Mouse (Mus musculus) gastrocnemius, postnatal 25 days (tissue): ENCODE results near the gene Fbxw17. TPM values are rescaled to one million over a fixed set of nuclear protein-coding genes. Genes with fewer than 3 reads are reported as not detected.
"Not testable (repeated sequence)": the region's sequence is repeated elsewhere in the genome, so short reads cannot be mapped to it uniquely, and the experiment has no call there.

Experiments
- DNase-seq: peaks from one replicate; pipeline ENCODE4 v3.0.0; 2022
- long read RNA-seq, 2 experiments: library from polyadenylated mRNA; stranded (forward); transcript quantifications; one replicate each; pipeline ENCODE4 v2.0.0; 2021
- total RNA-seq, 2 experiments: library from RNA; stranded (reverse); gene quantifications; 1 replicate in 1 of 2; 2 replicates in 1 of 2; pipeline ENCODE4 v1.2.3; 2021

Gene Fbxw17
- 1 to 10 TPM; 3.5 to 5.1 TPM for total RNA-seq
- long read RNA-seq, experiment 1, partial matches to known transcripts = 0 of 2 reads
- long read RNA-seq, experiment 1, other reads (novel, unspliced or antisense) = 0 of 2 reads
- long read RNA-seq, experiment 2, partial matches to known transcripts = 1 of 5 reads
- long read RNA-seq, experiment 2, other reads (novel, unspliced or antisense) = 1 of 5 reads

DNA sequence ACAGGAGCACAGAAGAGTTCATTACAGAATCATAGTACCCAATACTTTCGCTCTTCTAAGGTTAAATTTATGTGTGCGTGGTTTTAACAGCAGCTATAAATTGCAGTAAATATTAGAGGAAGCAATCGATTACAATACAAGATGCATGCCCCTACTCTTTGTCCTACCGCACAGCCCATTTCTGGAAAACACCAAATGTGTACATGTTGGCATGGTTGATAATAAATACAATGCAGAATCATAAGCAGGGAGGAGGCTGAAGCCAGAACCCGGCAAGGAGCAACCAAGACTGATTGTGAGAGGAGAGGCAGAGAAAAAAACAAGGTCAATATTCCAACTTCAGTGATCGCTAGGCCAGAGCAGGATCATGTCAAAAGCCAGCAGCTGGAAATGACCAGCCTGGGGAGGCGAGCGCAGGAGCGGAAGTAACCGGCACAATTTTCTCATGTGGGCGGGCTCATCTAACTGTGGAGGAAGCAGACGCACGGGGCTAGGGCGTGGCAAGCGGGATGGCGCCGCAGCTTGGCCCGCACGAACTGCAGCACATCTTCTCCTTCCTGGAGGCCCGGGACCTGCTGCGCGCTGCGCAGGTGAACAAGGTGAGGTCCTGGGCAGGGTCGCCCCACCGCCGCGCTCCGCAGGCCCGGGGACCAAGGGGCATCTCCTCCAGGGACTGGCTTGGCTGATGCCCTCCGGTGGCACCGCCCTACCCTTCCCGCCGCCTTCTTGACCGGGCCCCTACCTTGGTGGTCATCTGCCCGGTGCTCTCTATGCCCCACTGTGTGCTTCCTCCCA, at the start of gene Fbxw17:
TSS of gene Fbxw17 (plus strand) at position 476 of the 795 bp plus-strand sequence.
- DNase-seq = peak; percentile 57

DNA sequence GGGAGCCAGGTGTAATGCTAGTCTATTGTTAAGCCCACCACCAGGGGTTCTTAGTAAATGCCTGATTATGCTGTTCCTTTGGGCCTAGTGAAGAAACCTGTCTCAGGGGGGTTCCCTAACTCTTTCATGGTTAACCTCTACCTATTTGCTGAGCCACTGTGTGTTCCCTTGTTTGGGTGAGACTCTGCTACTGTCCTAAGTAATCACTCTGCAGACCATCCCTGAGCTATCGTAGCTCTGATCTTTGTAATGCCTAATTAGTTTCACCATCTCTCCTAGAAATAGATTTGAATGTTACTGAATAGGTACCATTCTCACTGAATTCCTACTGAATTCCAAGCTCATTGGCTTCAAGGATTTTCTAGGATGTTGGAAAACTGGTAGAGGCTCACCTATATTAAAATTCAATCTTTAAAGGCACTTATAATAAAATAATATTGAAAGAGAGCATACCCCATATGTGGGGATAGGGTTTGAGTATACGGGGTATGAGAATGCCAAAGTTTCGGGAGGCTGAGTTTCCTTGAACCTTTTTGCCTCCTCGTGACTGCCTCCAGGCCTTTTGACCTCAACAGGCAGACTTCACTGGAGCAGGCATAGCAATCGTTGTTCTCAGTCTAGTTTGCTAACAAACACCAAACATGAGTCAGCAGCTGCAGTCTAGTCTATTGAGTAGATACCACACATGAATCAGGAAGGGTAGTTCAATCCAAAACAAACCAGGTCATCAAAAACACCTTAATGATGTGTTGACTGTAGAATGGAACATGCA, 44.5 kb upstream of the Fbxw17 start:
- not testable (repeated sequence) for DNase-seq

DNA sequence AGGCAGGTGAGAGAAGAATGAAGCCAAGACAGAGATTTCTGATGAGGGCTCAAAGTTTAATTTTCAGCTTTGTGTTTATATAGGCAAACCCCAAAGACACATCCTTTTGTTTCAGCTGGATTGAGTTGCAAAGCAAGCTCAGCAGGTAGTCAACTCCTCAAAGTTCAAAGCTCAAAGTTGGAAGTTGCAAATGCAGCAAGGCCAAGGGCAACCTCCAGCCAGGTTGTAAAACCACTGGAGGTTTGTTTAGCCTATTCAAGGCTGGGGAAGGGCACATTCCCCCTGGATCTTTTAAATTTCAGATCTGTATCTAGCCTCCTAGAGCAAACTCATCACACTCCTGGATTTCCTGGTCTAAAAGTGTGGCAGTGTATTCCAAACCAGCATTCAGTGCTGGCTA, 28.5 kb upstream of the Fbxw17 start:
- not testable (repeated sequence) for DNase-seq

DNA sequence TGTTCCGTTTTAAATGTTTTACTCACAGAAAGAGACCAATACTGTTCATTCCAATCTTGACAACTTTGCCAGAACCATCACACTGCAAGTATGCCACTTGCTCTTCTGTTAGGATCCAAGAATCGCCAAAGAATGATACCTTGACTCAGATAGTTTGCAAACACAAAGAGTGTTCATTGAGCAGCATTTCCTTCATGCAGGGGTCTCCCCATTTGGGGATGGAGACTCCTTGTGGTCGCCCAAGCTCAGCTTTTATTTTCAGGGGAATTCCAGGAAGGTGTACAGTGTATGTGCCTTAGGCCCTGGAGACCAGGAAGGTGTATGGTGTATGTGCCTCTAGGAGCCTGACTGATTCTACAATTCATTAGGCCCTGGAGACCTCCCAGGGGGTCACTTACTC, 757 bp downstream of the Fbxw17 start:
- no peak for DNase-seq

DNA sequence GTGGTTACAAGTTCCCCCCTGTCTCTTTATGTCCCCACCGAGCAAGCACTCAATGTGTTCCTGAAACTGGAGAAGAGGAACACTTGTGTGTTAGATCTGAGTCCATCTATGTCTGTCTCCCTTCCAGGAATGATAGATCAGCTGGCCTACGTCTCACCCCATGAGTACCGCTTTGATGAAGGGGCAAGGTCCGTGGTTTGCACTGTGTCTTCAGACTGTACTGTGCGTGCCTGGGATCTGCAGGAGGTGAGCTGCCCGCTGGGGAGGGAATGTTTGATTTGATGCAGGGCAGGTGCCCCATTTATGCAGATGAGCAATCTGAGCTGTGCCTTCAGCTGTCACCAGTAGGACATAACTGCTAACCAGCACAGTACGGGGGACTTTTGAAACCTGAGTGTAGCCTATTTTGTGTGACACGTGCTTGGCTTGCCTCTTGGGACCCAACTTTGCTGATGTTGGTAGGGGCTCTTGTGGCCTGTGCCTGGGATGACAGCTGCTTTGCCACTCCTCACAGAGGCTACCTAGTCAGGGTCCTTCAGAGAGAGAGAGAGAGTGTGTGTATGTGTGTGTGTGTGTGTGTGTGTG, 6.1 kb downstream of the Fbxw17 start:
- no peak for DNase-seq

DNA sequence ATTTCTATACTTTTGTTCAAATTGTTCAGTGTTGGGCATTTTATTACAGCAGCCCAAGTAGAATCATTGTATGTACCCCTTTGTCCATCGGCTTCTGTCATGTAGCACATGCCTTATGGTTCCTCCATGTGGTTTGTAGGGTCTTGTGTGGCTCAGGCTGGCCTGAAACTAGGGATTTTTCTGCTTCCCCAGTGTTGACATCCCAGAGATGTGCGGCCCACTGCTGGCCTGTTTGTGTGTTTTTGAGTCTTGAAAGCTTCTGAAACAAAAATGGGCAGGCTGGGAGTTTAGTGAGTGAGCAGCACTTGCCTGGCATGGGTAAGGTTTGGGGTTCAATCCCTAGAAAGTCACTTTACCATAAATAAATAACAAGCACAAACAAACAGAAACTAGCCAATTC, 6.9 kb downstream of the Fbxw17 start:
- no peak for DNase-seq

DNA sequence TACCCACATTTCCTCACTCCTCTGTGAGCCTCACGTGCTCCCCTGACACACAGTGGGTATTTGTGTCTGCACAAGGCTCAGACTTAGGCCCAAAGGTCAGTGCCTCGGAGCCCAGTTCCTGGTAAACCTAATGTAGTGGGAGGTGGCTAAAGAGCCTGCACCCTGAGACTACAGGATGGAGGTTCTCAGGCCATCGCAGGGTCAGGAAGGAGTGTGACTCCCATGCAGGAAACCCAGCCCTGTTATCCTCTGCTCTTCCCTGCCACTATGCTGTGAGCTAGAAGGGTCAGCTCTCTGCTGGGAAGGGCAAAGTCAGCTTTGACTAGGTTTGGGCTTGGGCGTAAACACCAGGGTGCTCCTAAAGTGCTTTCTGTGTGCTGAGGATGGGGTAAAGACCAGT, 9.0 kb downstream of the Fbxw17 start:
- no peak for DNase-seq

DNA sequence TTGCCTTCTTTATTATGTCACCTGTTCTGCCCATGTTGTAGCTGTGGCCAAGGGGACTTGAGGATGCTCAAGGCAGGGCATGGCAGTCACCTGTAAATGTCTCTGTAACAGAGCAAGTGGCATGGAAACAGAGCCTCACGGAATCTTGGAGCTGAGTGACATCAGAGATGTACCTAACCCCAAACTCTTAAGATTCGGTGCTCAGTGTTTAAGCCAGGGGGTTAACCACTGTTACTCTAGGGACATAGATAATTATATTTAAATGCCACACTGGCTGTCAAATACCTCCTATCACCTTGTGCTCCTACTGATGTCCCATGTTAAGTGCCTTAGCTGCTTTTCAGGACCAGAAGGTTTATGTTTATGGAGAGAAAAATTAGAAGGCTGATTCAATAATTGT, 26.1 kb downstream of the Fbxw17 start, which contains the start of gene Gm47429:
TSS of gene Gm47429 (minus strand) at position 101 of the 400 bp plus-strand sequence.
- DNase-seq = no peak

DNA sequence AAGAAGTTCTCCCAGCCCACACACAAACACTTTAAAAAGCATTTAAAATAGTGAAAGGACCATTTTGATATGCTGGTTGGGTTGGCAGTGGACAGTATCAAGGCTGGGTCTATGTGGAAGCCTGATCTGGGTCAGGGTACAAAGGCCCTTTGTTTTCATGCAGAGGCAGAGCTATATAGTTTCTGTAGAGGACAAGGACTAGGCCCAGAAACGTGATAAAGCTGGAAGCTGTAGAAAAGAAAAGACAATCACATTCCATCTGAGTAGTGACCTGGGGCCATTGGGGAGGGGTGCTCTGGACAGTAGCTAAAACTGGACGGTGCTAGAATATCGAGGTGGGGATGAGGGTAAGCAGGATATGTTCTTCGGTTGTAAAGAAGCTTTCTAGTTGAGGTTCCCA, 27.6 kb downstream of the Fbxw17 start:
- no peak for DNase-seq

DNA sequence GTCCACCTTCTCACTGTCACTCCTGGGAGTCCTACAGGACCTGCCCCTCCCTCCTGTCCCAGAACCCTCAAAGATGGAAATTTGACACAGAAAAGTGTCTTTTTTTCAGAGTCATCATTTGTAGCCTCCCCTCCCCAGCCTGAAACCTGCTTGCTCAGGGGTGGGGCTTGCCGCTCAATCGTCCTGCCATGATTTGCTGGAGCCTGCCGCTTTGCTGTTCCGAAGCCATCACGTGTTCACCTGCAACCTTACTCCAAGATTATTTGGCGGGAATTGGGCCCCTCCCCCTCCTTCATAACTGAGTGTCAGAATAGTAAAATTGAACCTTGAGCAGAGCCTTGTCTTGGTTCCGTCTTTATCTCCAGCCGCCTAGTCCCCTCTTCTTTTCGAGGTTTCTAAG, 34.6 kb downstream of the Fbxw17 start:
- DNase-seq = not testable (repeated sequence)

DNA sequence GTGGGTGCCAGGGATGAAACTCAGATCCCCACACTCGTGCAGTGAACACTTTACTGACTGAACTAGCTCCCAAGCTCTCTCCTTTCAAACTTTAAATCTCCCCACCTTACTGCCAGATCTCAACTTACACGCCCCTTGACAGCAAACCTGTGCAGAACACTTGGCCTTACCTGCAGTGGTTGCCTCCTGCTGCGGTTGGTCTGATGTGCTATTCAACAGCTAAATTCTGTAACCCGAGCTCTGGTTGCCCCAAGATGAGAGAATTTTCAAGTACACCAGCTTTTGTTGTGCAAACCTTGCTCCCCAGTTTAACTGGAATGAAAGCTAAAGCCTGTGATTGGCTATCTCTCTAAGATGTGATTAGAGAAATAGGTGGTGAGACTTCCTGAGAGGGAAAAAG, 35.8 kb downstream of the Fbxw17 start:
- no peak for DNase-seq

DNA sequence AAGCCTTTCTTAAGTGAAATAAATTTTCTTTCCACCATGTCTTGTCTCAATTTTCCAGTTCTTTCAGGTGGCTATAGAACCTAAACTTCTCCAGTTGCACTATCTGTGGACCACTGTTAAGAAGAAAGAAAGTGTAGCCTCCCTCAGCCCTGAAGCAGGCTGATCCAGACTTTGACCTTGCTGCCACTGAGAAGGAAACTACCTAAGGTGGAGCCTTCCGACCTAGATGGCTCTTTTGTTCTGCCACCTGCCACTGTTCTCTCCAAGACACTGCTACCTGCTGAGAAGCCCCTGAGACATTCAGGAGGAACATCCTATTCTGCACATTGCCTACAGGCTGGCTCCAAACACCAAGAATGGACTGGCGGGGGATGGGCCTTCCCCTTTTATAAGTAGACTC, 42.8 kb downstream of the Fbxw17 start:
- not testable (repeated sequence) for DNase-seq

DNA sequence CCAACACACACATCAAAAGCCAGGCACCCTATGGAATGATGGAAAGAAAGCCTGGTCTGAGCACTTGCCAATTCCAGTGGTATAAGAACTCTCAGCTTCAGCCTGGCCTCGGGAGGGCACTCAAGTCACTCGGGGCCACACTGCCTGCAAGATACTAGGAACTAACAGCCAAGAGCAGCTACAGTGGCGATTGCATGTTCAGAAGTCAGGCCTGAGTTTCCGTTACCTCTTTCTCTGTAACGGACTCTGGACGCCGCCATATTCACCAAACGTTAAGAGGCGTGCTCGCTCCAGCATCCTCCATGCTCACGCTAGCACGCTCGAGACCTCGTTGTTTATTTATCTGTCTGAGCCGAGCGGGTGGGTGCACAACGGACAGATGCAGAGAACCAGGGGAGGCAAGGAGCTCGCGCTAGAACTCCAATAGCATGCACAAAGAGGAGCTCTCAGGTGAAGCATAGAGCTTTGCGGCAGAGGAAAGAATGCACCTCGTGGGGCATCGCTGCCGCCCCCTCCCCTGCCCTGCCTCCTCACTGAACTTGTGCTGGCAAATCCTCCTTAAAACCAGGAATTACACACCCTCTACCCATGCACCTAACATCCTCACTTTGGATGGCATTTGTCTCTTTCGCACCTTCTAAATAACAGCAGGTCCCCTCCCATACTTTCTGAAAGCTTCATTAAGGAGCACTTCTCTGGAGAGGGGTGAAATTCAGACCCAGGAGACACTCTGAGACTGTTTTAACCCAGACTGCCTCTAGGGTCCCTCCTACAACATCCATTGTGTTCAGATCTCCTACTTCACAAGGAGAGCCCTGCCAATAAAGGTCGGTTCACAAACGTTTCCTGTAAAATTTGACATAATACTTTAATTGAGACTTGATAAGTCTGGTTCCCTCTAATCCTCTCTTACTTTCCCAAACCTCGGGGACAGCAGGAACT, 47.2 kb downstream of the Fbxw17 start:
- no peak for DNase-seq

DNA sequence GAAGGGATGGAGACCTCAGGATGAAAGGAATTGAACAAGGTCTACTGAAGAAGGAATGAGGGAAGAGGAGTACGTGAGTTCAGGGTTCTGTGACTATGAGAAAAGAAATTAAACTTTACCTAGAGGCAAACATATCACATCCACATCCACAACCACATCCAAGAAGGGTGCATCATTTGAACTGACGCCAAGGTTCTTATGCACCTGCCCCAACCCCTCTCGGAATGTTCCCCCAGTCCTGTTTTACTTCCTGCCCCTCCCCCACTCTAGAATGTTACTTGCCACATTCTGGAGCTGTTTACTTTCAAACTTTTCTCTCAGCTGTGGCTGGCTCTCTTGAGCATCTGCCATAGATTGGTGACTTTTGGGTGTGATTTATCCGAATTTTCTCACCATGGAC, 49.3 kb downstream of the Fbxw17 start, which contains the start of gene Nutm2:
TSS of gene Nutm2 (plus strand) at position 301 of the 400 bp plus-strand sequence.
- DNase-seq = no peak

Other genes with a start within 250 kb of the Fbxw17 start
- gene Gm906, start 167.6 kb upstream of the Fbxw17 start, total RNA-seq = not detected
- gene Gm47429, start 26.0 kb downstream of the Fbxw17 start, total RNA-seq = not detected
- not detected for gene Nutm2, start 49.4 kb downstream of the Fbxw17 start, total RNA-seq
- gene Gm904, start 225.4 kb downstream of the Fbxw17 start, total RNA-seq = not detected